Mouse (Mus musculus) T-helper 1 cell (primary cell): ENCODE results near the gene Ccdc146.
"Not testable (repeated sequence)": the region's sequence is repeated elsewhere in the genome, so short reads cannot be mapped to it uniquely, and the experiment has no call there.

Experiments used
- in situ Hi-C: fragments of 300-600 bp; cut with MboI, MseI; formaldehyde crosslinking; loops from one replicate; pipeline ENCODE4 v1.15.1; 2025; ENCODE audit warnings: high pct_unique_total_duplicates

The Ccdc146 gene

GRCm38 (mm10) chr5:21331656-21332055 is 92.8 kb downstream of the Ccdc146 start:
- in situ Hi-C loops, result loop anchor here (5.0 kb wide), 1 partner anchor 86 kb away; no protein-coding TSS in a partner anchor

- in situ Hi-C loops, result loop anchor here (5.0 kb wide), 1 partner anchor 87 kb away; no protein-coding TSS in a partner anchor
Observed at GRCm38 (mm10) chr5:21329672-21330665, 94.5 kb downstream of the Ccdc146 start.

- in situ Hi-C loops, result no loop called here
Observed at GRCm38 (mm10) chr5:21328560-21328959, 95.9 kb downstream of the Ccdc146 start.

- in situ Hi-C loops, result no loop called here
Observed at GRCm38 (mm10) chr5:21326494-21326893, 98.0 kb downstream of the Ccdc146 start.

- in situ Hi-C loops, result no loop called here
Observed at GRCm38 (mm10) chr5:21320138-21320537, 104.3 kb downstream of the Ccdc146 start.

GRCm38 (mm10) chr5:21314696-21315095 is 109.8 kb downstream of the Ccdc146 start:
- in situ Hi-C loops, result no loop called here

- in situ Hi-C loops, result no loop called here
Observed at GRCm38 (mm10) chr5:21307165-21307564, 117.3 kb downstream of the Ccdc146 start.

- in situ Hi-C loops, result no loop called here
Observed at GRCm38 (mm10) chr5:21301011-21301410, 123.5 kb downstream of the Ccdc146 start.

- in situ Hi-C loops, result no loop called here
Observed at GRCm38 (mm10) chr5:21300058-21300457, 124.4 kb downstream of the Ccdc146 start.

GRCm38 (mm10) chr5:21299076-21299755 is 125.3 kb downstream of the Ccdc146 start:
- in situ Hi-C loops, result no loop called here

GRCm38 (mm10) chr5:21295683-21296082 is 128.8 kb downstream of the Ccdc146 start:
- in situ Hi-C loops, result no loop called here

GRCm38 (mm10) chr5:21290594-21290993 is 133.9 kb downstream of the Ccdc146 start:
- in situ Hi-C loops, result no loop called here

GRCm38 (mm10) chr5:21288658-21289435 is 135.6 kb downstream of the Ccdc146 start:
- in situ Hi-C loops, result no loop called here

- in situ Hi-C loops, result no loop called here
Observed at GRCm38 (mm10) chr5:21283356-21284062, 141.0 kb downstream of the Ccdc146 start.

GRCm38 (mm10) chr5:21277685-21278084 is 146.8 kb downstream of the Ccdc146 start:
- in situ Hi-C loops, result not testable (repeated sequence)

- in situ Hi-C loops, result no loop called here
Observed at GRCm38 (mm10) chr5:21271386-21272354, 152.8 kb downstream of the Ccdc146 start.

- in situ Hi-C loops, result no loop called here
Observed at GRCm38 (mm10) chr5:21270756-21271155, 153.7 kb downstream of the Ccdc146 start.

GRCm38 (mm10) chr5:21269446-21269845 is 155.0 kb downstream of the Ccdc146 start:
- in situ Hi-C loops, result loop anchor here (5.0 to 10.0 kb wide), 2 partner anchors 323 to 365 kb away; no protein-coding TSS in a partner anchor

GRCm38 (mm10) chr5:21267090-21267489 is 157.4 kb downstream of the Ccdc146 start:
- in situ Hi-C loops, result loop anchor here (5.0 to 10.0 kb wide), 2 partner anchors 325 to 368 kb away; no protein-coding TSS in a partner anchor
